Mouse (Mus musculus): ENCODE measurements around the gene Spindoc.

GRCm38 (mm10) chr19:7423656-7424030 is 40.8 kb upstream of the Spindoc start:
- TF ChIP-seq EP300 (IDR thresholded peaks at IDR 0.05; ENCODE audit: insufficient read depth, low read depth, low read length): no peak
- no peak for TF ChIP-seq POLR2A (IDR thresholded peaks at IDR 0.05; ENCODE audit: insufficient read depth, low read length)
- TF ChIP-seq CTCF (IDR thresholded peaks at IDR 0.05; ENCODE audit: low read depth, low read length): no peak
